Mouse (Mus musculus) midbrain, embryonic 16.5 days (tissue): ENCODE results near the gene Serinc1. TPM values are rescaled to one million over a fixed set of nuclear protein-coding genes. Genes with fewer than 3 reads are reported as not detected.

ENCODE experiments used
- polyA plus RNA-seq: library from polyadenylated mRNA; unstranded; fragments of >200 nt; fragmentation: Nextera tagmentation; extraction: Ambion mirVana; gene quantifications from 2 replicates; pipeline ENCODE4 v1.2.1, GENCODE M21; 2015

Serinc1 gene
- polyA plus RNA-seq, 1 experiment from 2014 or later, result 456 TPM

Other genes with a start within 250 kb of the Serinc1 start
- gene Hsf2, start 46.1 kb downstream of the Serinc1 start, polyA plus RNA-seq, result 54.2 and 60.7 TPM in 2 replicates
- gene Pkib, start 99.5 kb upstream of the Serinc1 start, polyA plus RNA-seq, result 3.8 and 5.2 TPM in 2 replicates